Mouse (Mus musculus) lung, postnatal 0 days (tissue): ENCODE measurements around the gene C1d. TPM values are rescaled to one million over a fixed set of nuclear protein-coding genes. Genes with fewer than 3 reads are reported as not detected.
"Not testable (repeated sequence)": the region's sequence is repeated elsewhere in the genome, so short reads cannot be mapped to it uniquely, and the experiment has no call there.

Experiments used
- ATAC-seq: fragments of 200-750 bp; cut with Nextera tagmentation; 2 replicates; pipeline ENCODE4 v1.8.0; 2017; ENCODE audit warnings: moderate library complexity
- DNase-seq: peaks from one replicate; pipeline ENCODE4 v3.0.0-alpha.2; 2016; ENCODE audit warnings: low spot score
- H3K27ac ChIP-seq: fragments of 300-500 bp; sonication (generic); 2 replicates; pipeline ENCODE4 v1.5.1; 2014; ENCODE audit warnings: antibody characterized with exemption, mild to moderate bottlenecking, low read length, mixed read lengths
- H3K27me3 ChIP-seq: fragments of 300-500 bp; sonication (generic); replicated peaks from 2 replicates; pipeline ENCODE4 v1.6.1; 2014; ENCODE audit warnings: low read length, mixed read lengths; ENCODE audit not compliant: insufficient read depth
- H3K36me3 ChIP-seq: fragments of 300-500 bp; sonication (generic); 2 replicates; pipeline ENCODE4 v1.6.1; 2014; ENCODE audit warnings: low read length, mixed read lengths; ENCODE audit not compliant: insufficient read depth
- H3K4me1 ChIP-seq: fragments of 300-500 bp; sonication (generic); 2 replicates; pipeline ENCODE4 v1.6.1; 2014; ENCODE audit warnings: antibody characterized with exemption, low read depth, low read length, mixed read lengths; ENCODE audit not compliant: insufficient read depth
- H3K4me2 ChIP-seq: fragments of 300-500 bp; sonication (generic); replicated peaks from 2 replicates; pipeline ENCODE4 v1.6.1; 2014; ENCODE audit warnings: low read depth, mild to moderate bottlenecking, low read length, moderate library complexity, mixed read lengths
- H3K4me3 ChIP-seq: fragments of 300-500 bp; sonication (generic); 2 replicates; pipeline ENCODE4 v1.5.1; 2014; ENCODE audit warnings: low read depth, low read length
- H3K9ac ChIP-seq: fragments of 300-500 bp; sonication (generic); replicated peaks from 2 replicates; pipeline ENCODE4 v1.6.1; 2014; ENCODE audit warnings: low read depth, mild to moderate bottlenecking
- H3K9me3 ChIP-seq: fragments of 300-500 bp; sonication (generic); 2 replicates; pipeline ENCODE4 v1.6.1; 2016; ENCODE audit warnings: low read length, mixed read lengths
- CTCF ChIP-seq: IDR thresholded peaks from 2 replicates; pipeline ENCODE4 v1.5.1; 2016; ENCODE audit warnings: antibody characterized with exemption, mild to moderate bottlenecking
- EP300 ChIP-seq: IDR thresholded peaks from 2 replicates; pipeline ENCODE4 v1.6.1; 2016; ENCODE audit warnings: antibody characterized with exemption, mild to moderate bottlenecking, control low read depth
- WGBS: fragments of 180-500 bp; shearing (Covaris S2); extraction: QIAGEN DNeasy Blood & Tissue Kit; methylation state at CpG from one replicate; pipeline ENCODE4 v1.1.7; 2014; 5-methylcytosine and 5-hydroxymethylcytosine counted together
- polyA plus RNA-seq: library from polyadenylated mRNA; unstranded; fragments of >200 nt; fragmentation: Nextera tagmentation; extraction: Ambion mirVana; gene quantifications from 2 replicates; pipeline ENCODE4 v1.2.1, GENCODE M21; 2015

C1d gene
- polyA plus RNA-seq, 1 experiment from 2014 or later, result 66.5 TPM

- Histone ChIP-seq H3K9ac (no peak overlapping the region), H3K27me3 (no peaks in the 10 kb centered on the region), H3K9me3 (no peaks in the 10 kb centered on the region), H3K4me2 (no peak overlapping the region), H3K4me3 (no peak overlapping the region), H3K36me3 (peaks cover 15% of the 10 kb centered on the region; the same call in 1 of the 2 replicates), H3K4me1 (no peaks in the 10 kb centered on the region), H3K27ac (no peak overlapping the region)
- 63% methylated on average over 5 of the region's 5 CpGs for WGBS
- no peak for TF ChIP-seq EP300
- ATAC-seq (no peak), DNase-seq (no peak)
Observed at GRCm38 (mm10) chr11:17232792-17233191, 24.6 kb upstream of the C1d start.

GRCm38 (mm10) chr11:17236449-17237037, 20.8 kb upstream of the C1d start:
- ATAC-seq (no peak), DNase-seq (no peak)
- H3K36me3 ChIP-seq, result peaks cover 12% of the 10 kb centered on the region; the same call in 1 of the 2 replicates
- no peak overlapping the region for H3K9ac ChIP-seq
- no peak overlapping the region for H3K27ac ChIP-seq
- H3K4me1 ChIP-seq, result no peaks in the 10 kb centered on the region
- H3K4me2 ChIP-seq, result no peak overlapping the region
- H3K27me3 ChIP-seq, result no peaks in the 10 kb centered on the region
- WGBS, result 67% methylated on average over 5 of the region's 5 CpGs
- H3K9me3 ChIP-seq, result no peaks in the 10 kb centered on the region
- TF ChIP-seq CTCF (no peak), EP300 (no peak)
- no peak overlapping the region for H3K4me3 ChIP-seq

GRCm38 (mm10) chr11:17238598-17238997, 18.8 kb upstream of the C1d start:
- not testable (repeated sequence) for DNase-seq, H3K27me3 ChIP-seq, H3K4me2 ChIP-seq, H3K9me3 ChIP-seq, H3K4me1 ChIP-seq, H3K36me3 ChIP-seq, H3K4me3 ChIP-seq, ATAC-seq, H3K27ac ChIP-seq, H3K9ac ChIP-seq
- 85% methylated on average over 5 of the region's 5 CpGs for WGBS

- Histone ChIP-seq H3K27me3 (no peaks in the 10 kb centered on the region), H3K4me3 (no peak overlapping the region), H3K36me3 (no peaks in the 10 kb centered on the region), H3K27ac (no peak overlapping the region), H3K9ac (no peak overlapping the region), H3K4me1 (no peaks in the 10 kb centered on the region), H3K4me2 (no peak overlapping the region), H3K9me3 (no peaks in the 10 kb centered on the region)
- ATAC-seq, result no peak
- no peak for TF ChIP-seq CTCF
- no peak for TF ChIP-seq EP300
- no peak for DNase-seq
Observed at GRCm38 (mm10) chr11:17248715-17249114, 8.7 kb upstream of the C1d start.

GRCm38 (mm10) chr11:17256813-17257365, 490 bp upstream of the C1d start:
- peak; percentile 16 for DNase-seq
- Histone ChIP-seq H3K9ac (peak overlapping the region; percentile 96; the same call in 1 of the 2 replicates), H3K27ac (no peak overlapping the region), H3K4me1 (peaks cover 5% of the 10 kb centered on the region; the same call in 1 of the 2 replicates), H3K27me3 (no peaks in the 10 kb centered on the region), H3K4me2 (peak overlapping the region; percentile 68), H3K9me3 (no peaks in the 10 kb centered on the region), H3K4me3 (peak overlapping the region; percentile 98), H3K36me3 (no peaks in the 10 kb centered on the region)
- 58% methylated on average over 8 of the region's 8 CpGs for WGBS
- peak; percentile 41 for ATAC-seq
- TF ChIP-seq EP300 (no peak), CTCF (no peak)

- Histone ChIP-seq H3K4me3 (peak overlapping the region; percentile 98), H3K27ac (peak overlapping the region; percentile 94), H3K9ac (peak overlapping the region; percentile 96), H3K4me2 (peak overlapping the region; percentile 68), H3K36me3 (no peaks in the 10 kb centered on the region), H3K9me3 (no peaks in the 10 kb centered on the region), H3K4me1 (peaks cover 5% of the 10 kb centered on the region; the same call in 1 of the 2 replicates), H3K27me3 (no peaks in the 10 kb centered on the region)
- WGBS, result under 1% methylated on average over 17 of the region's 17 CpGs
- TF ChIP-seq EP300 (no peak), CTCF (no peak)
- peak; percentile 69 for DNase-seq
- ATAC-seq, result peak; percentile 60
Observed at GRCm38 (mm10) chr11:17257861-17258260, 482 bp downstream of the C1d start.
